Mouse (Mus musculus) liver, postnatal 0 days (tissue): ENCODE results near the gene Gm11037.

ENCODE experiments used
- CTCF ChIP-seq: sonication (generic); IDR thresholded peaks from 2 replicates; pipeline ENCODE4 v1.5.1; 2016; ENCODE audit warnings: antibody characterized with exemption, low read depth
- EP300 ChIP-seq: IDR thresholded peaks from 2 replicates; pipeline ENCODE4 v1.6.1; 2016; ENCODE audit warnings: antibody characterized with exemption, low read depth, mild to moderate bottlenecking

GRCm38 (mm10) chr2:131128636-131129157 lies 4.6 kb upstream of the Gm11037 start:
- no peak for TF ChIP-seq CTCF
- no peak for TF ChIP-seq EP300
